Mouse (Mus musculus): ENCODE results near the gene Mbnl2.

GRCm38 (mm10) chr14:120291226-120291757 is 15.8 kb downstream of the Mbnl2 start:
- TF ChIP-seq MAZ (IDR thresholded peaks at IDR 0.05; ENCODE audit: low read depth, low read length) (no peak), MEF2A (IDR thresholded peaks at IDR 0.05; ENCODE audit: extremely low read depth, insufficient replicate concordance, low read depth, low read length, poor library complexity, severe bottlenecking) (no peak), POLR2A (IDR thresholded peaks at IDR 0.05; ENCODE audit: control insufficient read depth in 1 of 2, insufficient read depth in 1 of 2, low read depth in 1 of 2, low read length in 2 of 2, poor library complexity in 1 of 2) (no peak), CTCF (IDR thresholded peaks at IDR 0.05 in 2 of 3, conservative IDR thresholded peaks at IDR 0.05 in 1 of 3; ENCODE audit: control insufficient read depth in 1 of 3, insufficient read depth in 1 of 3, low read depth in 2 of 3, low read length in 3 of 3, poor library complexity in 1 of 3, severe bottlenecking in 1 of 3) (no peak), EP300 (IDR thresholded peaks at IDR 0.05; ENCODE audit: low read depth in 1 of 2, low read length in 2 of 2) (no peak)

Data from MEL (cell line).